Mouse (Mus musculus) kidney, postnatal 0 days (tissue): Measurements from ENCODE around the gene Senp3. TPM values are rescaled to one million over a fixed set of nuclear protein-coding genes. Genes with fewer than 3 reads are reported as not detected.

Source experiments
- ATAC-seq: fragments of 200-750 bp; cut with Nextera tagmentation; replicated peaks from 2 replicates; pipeline ENCODE4 v1.8.0; 2017; ENCODE audit warnings: low read depth, moderate number of reproducible peaks, moderate TSS enrichment, moderate library complexity; ENCODE audit not compliant: low FRiP score
- DNase-seq: peaks from one replicate; pipeline ENCODE4 v3.0.0-alpha.2; 2016; ENCODE audit warnings: low spot score
- H3K27ac ChIP-seq: fragments of 300-500 bp; sonication (generic); 2 replicates; pipeline ENCODE4 v1.5.1; 2014; ENCODE audit warnings: mild to moderate bottlenecking
- H3K27me3 ChIP-seq: fragments of 300-500 bp; sonication (generic); 2 replicates; pipeline ENCODE4 v1.6.1; 2014; ENCODE audit warnings: low read length, mixed read lengths; ENCODE audit not compliant: insufficient read depth
- H3K36me3 ChIP-seq: fragments of 300-500 bp; sonication (generic); 2 replicates; pipeline ENCODE4 v1.6.1; 2014; ENCODE audit warnings: low read length, mixed read lengths; ENCODE audit not compliant: insufficient read depth
- H3K4me1 ChIP-seq: fragments of 300-500 bp; sonication (generic); replicated peaks from 2 replicates; pipeline ENCODE4 v1.6.1; 2014; ENCODE audit warnings: antibody characterized with exemption, low read length, mixed read lengths; ENCODE audit not compliant: insufficient read depth
- H3K4me2 ChIP-seq: fragments of 300-500 bp; sonication (generic); 2 replicates; pipeline ENCODE4 v1.6.1; 2014; ENCODE audit warnings: mild to moderate bottlenecking, low read length, moderate library complexity, mixed read lengths
- H3K4me3 ChIP-seq: fragments of 300-500 bp; sonication (generic); replicated peaks from 2 replicates; pipeline ENCODE4 v1.5.1; 2014; ENCODE audit warnings: low read depth, low read length
- H3K9ac ChIP-seq: fragments of 300-500 bp; sonication (generic); 2 replicates; pipeline ENCODE4 v1.6.1; 2014; ENCODE audit warnings: low read depth, low read length
- H3K9me3 ChIP-seq: fragments of 300-500 bp; sonication (generic); replicated peaks from 2 replicates; pipeline ENCODE4 v1.6.1; 2016; ENCODE audit warnings: low read length, inconsistent platforms, mixed read lengths
- CTCF ChIP-seq: IDR thresholded peaks from 2 replicates; pipeline ENCODE4 v1.5.1; 2016; ENCODE audit warnings: antibody characterized with exemption, low read depth, mild to moderate bottlenecking, moderate library complexity
- WGBS: fragments of 180-500 bp; shearing (Covaris S2); extraction: QIAGEN DNeasy Blood & Tissue Kit; methylation state at CpG from one replicate; pipeline ENCODE4 v1.1.7; 2014; 5-methylcytosine and 5-hydroxymethylcytosine counted together
- polyA plus RNA-seq: library from polyadenylated mRNA; unstranded; fragments of >200 nt; fragmentation: Nextera tagmentation; extraction: Ambion mirVana; gene quantifications from 2 replicates; pipeline ENCODE4 v1.2.1, GENCODE M21; 2015

Senp3 gene
- polyA plus RNA-seq, 1 experiment from 2014 or later, result 52.2 TPM

DNA sequence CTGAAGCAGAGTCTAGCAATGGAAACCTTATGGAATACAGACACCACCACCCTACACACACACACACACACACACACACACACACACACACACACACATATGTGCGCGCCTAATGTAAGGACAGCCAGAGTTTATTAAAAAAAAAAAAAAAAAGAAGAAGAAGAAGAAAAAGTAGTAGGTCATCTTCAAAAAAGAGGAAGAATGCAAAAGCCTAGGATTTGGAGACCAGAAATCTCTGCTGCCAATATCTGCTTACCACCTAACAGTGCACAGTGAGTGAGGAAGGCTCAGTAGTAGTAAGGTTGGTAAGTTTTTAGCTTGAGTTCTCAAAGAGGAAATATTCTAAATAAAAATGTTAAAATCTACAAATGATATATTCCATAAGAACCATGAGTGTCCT is 2.7 kb downstream of the Senp3 start:
- no peak for TF ChIP-seq CTCF
- H3K27ac ChIP-seq, result no peak overlapping the region
- 100% methylated on average over 2 of the region's 2 CpGs for WGBS
- H3K9ac ChIP-seq, result no peak overlapping the region
- no peaks in the 10 kb centered on the region for H3K9me3 ChIP-seq
- peaks cover 5% of the 10 kb centered on the region; the same call in 1 of the 2 replicates for H3K4me1 ChIP-seq
- H3K27me3 ChIP-seq, result no peaks in the 10 kb centered on the region
- DNase-seq (no peak), ATAC-seq (no peak)
- H3K36me3 ChIP-seq, result peaks cover 34% of the 10 kb centered on the region
- H3K4me3 ChIP-seq, result no peak overlapping the region
- no peak overlapping the region for H3K4me2 ChIP-seq

DNA sequence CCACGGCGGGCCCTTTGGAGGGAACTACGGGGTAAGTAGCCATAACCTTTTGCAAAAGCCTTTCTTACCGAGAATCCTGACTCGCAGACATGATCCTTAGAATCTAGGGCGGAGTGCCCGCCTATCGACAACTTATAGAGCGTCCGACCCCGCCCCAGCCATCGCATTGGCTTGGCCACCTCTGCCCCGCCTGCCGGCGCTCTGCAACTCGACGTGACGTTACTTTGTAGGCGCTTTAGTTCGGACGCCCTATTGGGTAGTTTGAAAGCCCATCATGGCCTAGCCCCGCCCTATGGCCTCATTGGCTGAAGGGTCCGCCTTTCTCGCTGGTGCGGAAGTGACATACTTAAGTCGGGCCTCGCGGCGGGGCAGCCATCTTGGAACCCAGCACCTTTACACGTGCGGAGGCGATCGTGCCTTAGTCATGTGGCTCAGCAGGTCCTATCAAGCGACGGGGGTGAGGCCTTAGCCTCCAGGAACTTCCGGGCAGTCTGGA is 9.6 kb downstream of the Senp3 start, which contains the start of gene Eif4a1:
Gene Eif4a1 (minus strand): TSS at position 213 of the 496 bp plus-strand sequence.
- peak within 1 kb of the TSS; percentile 99 for H3K27ac ChIP-seq
- no peaks in the 10 kb centered on the region for H3K27me3 ChIP-seq
- 0% methylated on average over 36 of the region's 36 CpGs for WGBS
- peak within 1 kb of the TSS; percentile 99 for H3K4me3 ChIP-seq
- DNase-seq (peak; percentile 100), ATAC-seq (peak; percentile 94)
- TF ChIP-seq CTCF, result peak; percentile 14; the same call in 1 of the 2 replicates
- no peaks in the 10 kb centered on the region for H3K9me3 ChIP-seq
- peak within 1 kb of the TSS; percentile 99 for H3K9ac ChIP-seq
- peak within 1 kb of the TSS; percentile 68 for H3K4me2 ChIP-seq
- H3K36me3 ChIP-seq, result peaks cover 50% of the 10 kb centered on the region
- peaks cover 9% of the 10 kb centered on the region; the same call in 1 of the 2 replicates for H3K4me1 ChIP-seq

DNA sequence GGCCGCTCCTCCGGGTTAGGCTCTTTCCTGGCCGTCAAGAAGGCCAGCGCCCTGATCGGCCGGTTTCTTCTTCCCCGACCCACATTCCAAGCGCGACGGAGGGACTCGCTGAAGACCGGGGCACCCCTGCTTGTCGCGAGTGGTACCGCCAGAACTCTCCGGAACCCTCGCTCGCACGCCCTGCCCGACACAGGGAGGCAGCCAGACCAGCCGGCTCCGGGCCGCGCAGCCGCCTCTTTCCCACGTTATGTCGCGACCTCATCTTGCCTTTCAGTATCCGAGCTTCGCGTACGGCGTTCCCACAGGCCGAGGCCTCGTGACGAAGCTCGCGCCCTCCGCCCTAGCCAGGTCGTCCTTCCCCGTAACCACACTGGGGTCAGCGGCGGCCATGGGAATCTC is 10.2 kb downstream of the Senp3 start:
- WGBS, result under 1% methylated on average over 43 of the region's 43 CpGs
- ATAC-seq, result peak; percentile 9; the same call in 1 of the 2 replicates

DNA sequence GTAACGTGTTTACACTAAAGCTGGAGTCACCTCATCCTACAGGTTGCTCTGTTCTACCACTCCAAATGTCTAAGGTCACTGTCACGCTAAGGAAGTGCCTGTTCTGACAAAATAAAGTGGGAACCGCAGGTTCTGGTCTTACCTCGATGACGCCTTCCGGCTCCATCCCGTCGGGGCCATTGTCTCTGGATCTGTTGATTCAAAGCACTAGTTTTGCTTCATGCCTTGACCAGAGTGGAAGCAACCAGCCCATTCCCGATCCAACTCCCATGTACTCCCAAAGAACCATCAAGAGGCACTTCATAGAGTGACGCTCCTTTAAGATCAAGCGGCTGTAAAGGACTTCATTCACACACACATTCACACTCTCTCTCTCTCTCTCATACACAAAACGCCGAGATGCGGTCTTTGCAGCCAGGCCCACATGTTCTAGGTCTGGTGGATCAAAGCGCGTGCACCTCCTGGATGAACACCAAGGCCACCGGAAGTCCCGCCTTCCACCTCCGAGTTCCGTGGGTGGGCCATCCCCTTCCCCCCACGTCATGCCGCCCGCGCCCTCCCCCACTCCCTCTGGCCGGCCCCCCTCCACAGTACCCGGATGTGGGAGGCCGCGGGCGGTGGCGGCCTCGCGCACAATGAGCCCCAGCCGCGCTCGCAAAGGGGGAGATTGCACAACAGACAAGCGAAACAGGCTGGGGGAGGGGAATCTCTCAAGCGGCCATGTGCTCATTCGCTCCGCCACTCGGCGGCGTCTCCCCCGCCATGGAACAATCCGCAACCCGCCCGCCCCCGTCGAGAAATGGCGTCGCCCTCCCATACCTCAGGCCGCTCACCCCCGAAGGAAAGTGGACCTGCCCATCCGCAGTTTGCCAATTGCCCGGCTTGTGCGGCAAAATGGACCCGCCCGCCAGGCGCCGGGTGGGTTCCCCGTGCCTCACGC is 10.8 kb downstream of the Senp3 start:
- DNase-seq, result peak; percentile 98
- no peak for TF ChIP-seq CTCF
- H3K9ac ChIP-seq, result peak overlapping the region; percentile 99
- peak; percentile 78 for ATAC-seq
- peaks cover 47% of the 10 kb centered on the region for H3K36me3 ChIP-seq
- H3K27ac ChIP-seq, result peak overlapping the region; percentile 99
- no peaks in the 10 kb centered on the region for H3K9me3 ChIP-seq
- H3K4me1 ChIP-seq, result peaks cover 9% of the 10 kb centered on the region; the same call in 1 of the 2 replicates
- peak overlapping the region; percentile 99 for H3K4me3 ChIP-seq
- peak overlapping the region; percentile 68 for H3K4me2 ChIP-seq
- WGBS, result under 1% methylated on average over 61 of the region's 61 CpGs
- no peaks in the 10 kb centered on the region for H3K27me3 ChIP-seq

More for the DNA sequence above, 10.2 kb downstream of the Senp3 start:
- no peak for TF ChIP-seq CTCF
- H3K27me3 ChIP-seq, result no peaks in the 10 kb centered on the region
- H3K4me1 ChIP-seq, result peaks cover 9% of the 10 kb centered on the region; the same call in 1 of the 2 replicates
- peak overlapping the region; percentile 99 for H3K9ac ChIP-seq
- no peaks in the 10 kb centered on the region for H3K9me3 ChIP-seq
- no peak for DNase-seq
- H3K36me3 ChIP-seq, result peaks cover 49% of the 10 kb centered on the region
- peak overlapping the region; percentile 68 for H3K4me2 ChIP-seq
- peak overlapping the region; percentile 99 for H3K4me3 ChIP-seq
- peak overlapping the region; percentile 99 for H3K27ac ChIP-seq

DNA sequence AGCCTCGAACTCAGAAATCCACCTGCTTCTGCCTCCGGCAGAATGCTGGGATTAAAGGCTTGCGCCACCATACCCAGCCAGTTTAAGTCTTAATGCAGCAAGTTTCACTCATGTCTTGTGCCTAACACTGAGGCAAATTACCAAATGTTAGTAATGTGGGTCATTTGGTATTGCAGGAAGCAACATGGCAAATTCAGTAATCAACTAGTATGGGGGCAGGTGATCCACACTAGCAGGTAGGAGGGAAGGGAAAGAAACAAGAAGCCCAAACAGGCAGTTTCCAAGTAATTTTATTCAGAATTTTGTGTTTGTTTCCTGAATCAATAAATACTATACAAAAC is 15.2 kb downstream of the Senp3 start:
- ATAC-seq, result no peak
- no peak for DNase-seq
- H3K4me3 ChIP-seq, result no peak overlapping the region
- H3K27ac ChIP-seq, result no peak overlapping the region
- peaks cover 16% of the 10 kb centered on the region; the same call in 1 of the 2 replicates for H3K4me1 ChIP-seq
- TF ChIP-seq CTCF, result no peak
- no peak overlapping the region for H3K4me2 ChIP-seq
- no peaks in the 10 kb centered on the region for H3K9me3 ChIP-seq
- H3K9ac ChIP-seq, result no peak overlapping the region
- H3K36me3 ChIP-seq, result peaks cover 54% of the 10 kb centered on the region
- 86% methylated on average over 3 of the region's 3 CpGs for WGBS
- no peaks in the 10 kb centered on the region for H3K27me3 ChIP-seq

DNA sequence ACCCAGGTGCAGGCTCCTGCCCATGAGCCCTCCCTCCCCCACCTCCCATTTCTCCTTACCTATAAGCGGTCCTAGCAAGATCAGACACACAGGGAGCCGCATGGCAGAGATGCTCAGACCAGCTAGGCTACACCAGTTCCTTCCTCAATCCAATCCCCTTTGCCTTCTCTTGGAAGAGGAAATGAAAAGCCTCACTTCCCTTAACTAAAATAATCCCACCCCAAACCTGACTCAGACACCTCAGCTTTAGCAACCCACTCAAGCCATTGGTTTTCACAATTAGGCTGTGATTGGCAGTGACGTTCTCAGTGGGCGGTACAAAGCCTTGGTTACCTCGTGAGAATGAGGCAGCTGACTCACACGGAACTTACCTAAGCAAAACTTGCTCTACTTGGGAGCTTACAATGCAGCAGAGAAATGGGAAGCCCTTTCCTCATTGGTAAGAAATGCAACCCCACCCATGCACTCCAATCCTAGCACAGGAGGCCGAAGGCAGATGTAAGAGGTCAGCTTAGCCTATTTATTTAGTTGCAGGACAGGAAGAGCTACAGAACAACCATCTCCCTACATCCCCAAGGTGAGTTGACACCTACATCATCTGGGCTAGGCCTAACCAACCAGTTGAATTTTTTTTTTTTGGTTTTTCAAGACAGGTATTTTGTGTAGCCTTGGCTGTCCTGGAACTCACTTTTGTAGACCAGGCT is 15.8 kb downstream of the Senp3 start, which contains the start of gene Cd68:
Gene Cd68 (minus strand): TSS at position 193 of the 704 bp plus-strand sequence.
- Histone ChIP-seq H3K9me3 (no peaks in the 10 kb centered on the region), H3K4me3 (no peak within 1 kb of the TSS), H3K27me3 (no peaks in the 10 kb centered on the region), H3K4me1 (peaks cover 18% of the 10 kb centered on the region; the same call in 1 of the 2 replicates), H3K36me3 (peaks cover 54% of the 10 kb centered on the region), H3K4me2 (no peak within 1 kb of the TSS), H3K9ac (no peak within 1 kb of the TSS), H3K27ac (no peak within 1 kb of the TSS)
- WGBS, result 34% methylated on average over 7 of the region's 7 CpGs
- DNase-seq (peak; percentile 52), ATAC-seq (no peak)
- no peak for TF ChIP-seq CTCF
